Mouse (Mus musculus): ENCODE measurements around the gene Ipmk. TPM values are rescaled to one million over a fixed set of nuclear protein-coding genes. Genes with fewer than 3 reads are reported as not detected.

Ipmk gene
- 10 to 100 TPM; 14.4 to 14.6 TPM for total RNA-seq (2021)
- long read RNA-seq, experiment 1, full-length matches to known transcripts: 6 of 9 reads
- long read RNA-seq, experiment 1, partial matches to known transcripts: 0 of 9 reads
- long read RNA-seq, experiment 1, other reads (novel, unspliced or antisense): 3 of 9 reads
- long read RNA-seq, experiment 2, full-length matches to known transcripts: 8 of 9 reads
- long read RNA-seq, experiment 2, partial matches to known transcripts: 0 of 9 reads
- long read RNA-seq, experiment 2, other reads (novel, unspliced or antisense): 1 of 9 reads

DNA sequence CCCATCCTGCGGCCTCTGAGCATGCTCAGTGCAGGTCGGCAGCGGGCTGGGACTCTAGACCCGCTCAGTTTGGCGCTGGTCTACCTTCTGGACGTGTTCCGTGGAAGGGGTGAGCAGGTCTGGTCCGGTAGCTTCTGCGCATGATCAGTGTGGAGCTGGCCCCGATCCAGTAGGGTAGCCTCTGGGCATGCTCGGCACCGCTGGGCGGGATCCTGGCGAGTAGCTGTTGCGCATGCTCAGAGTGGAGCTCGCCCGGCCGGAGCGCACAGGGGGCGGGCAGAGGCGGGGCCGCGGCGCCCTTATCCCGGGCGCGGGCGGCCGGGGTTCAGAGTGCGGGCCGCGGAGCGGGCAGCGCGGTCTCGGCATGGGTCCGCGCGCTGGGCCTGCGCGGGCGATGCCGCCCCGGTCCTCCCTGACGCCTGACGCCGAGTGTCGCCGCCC is at the start of gene Ipmk:
TSS of gene Ipmk (plus strand) at position 255 of the 441 bp plus-strand sequence.
- peak; percentile 100 for DNase-seq
- intact Hi-C loops (cut with DNase I): no loop called here

DNA sequence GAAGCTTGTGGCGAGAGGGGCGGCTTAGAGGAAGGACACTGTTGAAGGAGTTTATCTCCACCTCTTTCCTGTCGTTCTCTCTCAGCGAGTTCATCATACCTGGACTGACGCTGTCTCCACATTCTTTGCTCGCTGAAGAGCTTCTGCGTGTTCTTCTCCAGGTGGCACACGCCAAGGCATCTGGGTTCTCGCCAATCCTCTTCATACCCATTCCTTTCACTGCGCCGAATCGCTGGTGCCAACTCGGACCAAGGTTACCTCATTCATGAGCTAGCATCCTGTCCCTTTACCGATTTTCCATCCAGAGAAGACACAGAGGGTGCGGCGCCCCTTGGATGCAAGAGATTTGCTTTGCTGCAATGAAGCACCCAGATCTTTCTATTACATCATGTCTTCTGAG is 47.4 kb upstream of the Ipmk start:
- intact Hi-C loops (cut with DNase I): no loop called here
- no peak for DNase-seq

GRCm38 (mm10) chr10:71302490-71302889 is 45.1 kb upstream of the Ipmk start:
- intact Hi-C loops (cut with DNase I): no loop called here
- no peak for DNase-seq

DNA sequence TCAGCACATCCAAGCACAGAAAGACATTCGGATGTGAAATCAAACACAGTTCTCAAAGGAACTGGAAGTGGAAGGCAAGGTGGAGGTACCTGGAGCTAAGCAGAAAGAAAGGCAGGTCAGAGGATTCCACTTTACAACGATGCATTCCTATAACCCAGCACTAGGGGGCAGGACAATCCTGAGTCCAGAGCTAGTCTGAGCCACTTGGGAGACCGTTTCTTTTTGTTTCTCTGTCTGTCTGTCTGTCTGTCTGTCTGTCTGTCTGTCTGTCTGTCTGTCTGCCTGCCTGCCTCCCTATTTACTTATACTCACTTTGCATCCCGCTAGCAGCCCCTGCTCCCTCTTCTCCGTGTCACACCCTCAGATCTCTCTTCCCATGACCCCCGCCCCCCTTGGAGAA is 41.4 kb upstream of the Ipmk start:
- peak in 1 of 2 experiments; percentile 48 for DNase-seq
- intact Hi-C loops (cut with DNase I): no loop called here

DNA sequence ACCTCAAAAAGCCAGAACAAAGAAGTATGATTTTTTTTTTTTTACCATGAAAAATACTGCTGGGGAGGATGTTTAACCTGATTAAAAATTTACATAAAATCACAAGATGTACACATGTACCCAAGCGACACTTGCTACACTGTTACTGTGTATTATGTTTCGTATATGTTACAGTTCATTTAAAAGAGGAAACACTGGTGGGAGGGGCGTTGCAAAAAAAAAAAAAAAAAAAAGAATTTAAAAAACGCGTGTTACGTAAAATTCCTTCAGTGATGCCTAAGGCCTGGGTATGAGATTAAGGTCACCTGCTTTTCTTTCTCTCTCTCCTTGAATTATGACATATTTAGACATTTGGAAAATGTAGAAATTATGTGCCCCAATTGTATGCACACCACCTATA is 40.8 kb upstream of the Ipmk start:
- DNase-seq: no peak
- intact Hi-C loops (cut with DNase I): no loop called here

DNA sequence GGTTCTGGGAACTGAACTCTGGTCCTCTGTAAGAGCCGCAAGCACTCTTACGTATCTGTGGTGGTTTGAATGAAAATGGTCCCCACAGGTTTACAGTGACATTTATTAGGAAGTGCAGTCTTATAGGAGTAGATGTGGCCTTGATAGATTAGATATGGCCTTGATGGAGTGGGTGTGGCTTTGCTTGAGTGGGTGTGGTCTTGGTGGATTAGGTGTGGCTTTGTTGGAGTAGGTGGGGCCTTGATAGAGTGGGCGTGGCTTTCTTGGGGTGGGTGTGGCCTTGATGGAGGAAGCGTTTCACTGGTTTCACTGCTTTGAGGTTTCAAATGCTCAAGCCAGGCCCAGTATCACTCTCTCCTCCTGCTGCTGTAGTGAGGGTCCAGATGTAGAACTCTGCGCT is 39.4 kb upstream of the Ipmk start:
- DNase-seq: no peak
- intact Hi-C loops (cut with DNase I): no loop called here

DNA sequence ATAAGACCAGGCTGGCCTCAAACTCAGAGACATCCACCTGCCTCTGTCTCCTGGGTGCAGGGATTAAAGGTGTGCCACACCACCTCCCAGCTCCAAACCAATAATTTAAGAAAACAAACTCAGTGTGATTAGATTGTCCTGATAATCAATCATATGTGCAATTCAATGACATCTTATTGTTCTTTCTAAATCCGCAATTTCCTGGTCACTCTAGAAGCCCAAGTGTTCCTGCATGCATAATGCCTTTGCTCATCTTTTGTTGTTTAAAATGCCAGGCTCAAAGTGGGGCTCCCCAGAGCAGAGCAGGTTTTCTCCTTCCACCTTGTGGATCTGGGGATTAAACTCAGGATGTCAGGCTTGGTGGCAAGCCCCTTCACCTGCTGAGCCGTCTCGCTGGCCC is 37.3 kb upstream of the Ipmk start:
- DNase-seq: no peak
- intact Hi-C loops (cut with DNase I): no loop called here

- DNase-seq: no peak
Measured at GRCm38 (mm10) chr10:71314596-71314995, 33.0 kb upstream of the Ipmk start.

DNA sequence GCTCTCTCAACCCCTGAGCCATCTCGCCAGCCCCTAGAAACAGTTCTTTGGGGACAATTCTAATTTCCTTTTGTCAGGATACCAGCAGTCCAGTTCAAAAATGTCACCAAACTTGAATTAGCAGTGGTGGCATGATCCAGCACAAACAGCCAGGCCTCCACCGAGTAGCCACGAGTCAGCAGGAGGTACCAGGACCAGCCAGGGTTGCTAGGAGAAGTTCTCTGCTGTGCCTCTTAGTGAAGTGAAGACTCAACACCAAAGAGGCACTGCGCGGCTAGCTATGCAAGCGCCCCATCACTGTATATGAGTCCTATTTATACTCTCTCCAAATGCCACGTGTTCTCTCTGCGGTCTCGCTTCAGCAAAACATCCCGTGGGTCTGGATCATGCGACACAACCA is 31.5 kb upstream of the Ipmk start:
- DNase-seq: no peak
- intact Hi-C loops (cut with DNase I): no loop called here

More at GRCm38 (mm10) chr10:71314596-71314995, 33.0 kb upstream of the Ipmk start:
- intact Hi-C loops (cut with DNase I): no loop called here

DNA sequence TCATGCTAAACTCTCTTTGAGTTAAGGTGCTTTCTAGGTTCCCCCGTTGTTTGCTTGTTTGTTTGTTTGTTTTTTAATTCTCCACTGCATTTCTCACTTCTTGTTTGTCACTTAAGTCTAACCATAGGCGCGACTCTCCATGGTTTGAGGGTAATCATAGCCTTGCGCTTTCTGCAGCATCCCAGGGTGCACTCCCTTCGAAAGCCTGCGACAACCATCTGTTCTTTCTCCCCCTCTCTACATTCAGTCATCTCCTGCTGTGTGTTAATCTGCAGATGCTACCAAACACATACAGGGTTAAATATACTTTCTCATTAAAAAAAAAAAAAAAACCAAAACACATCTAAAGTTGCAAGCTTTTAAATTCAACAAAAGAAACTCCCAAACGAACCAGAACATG is 31.1 kb upstream of the Ipmk start:
- no peak for DNase-seq
- intact Hi-C loops (cut with DNase I): no loop called here

GRCm38 (mm10) chr10:71323669-71324068 is 23.9 kb upstream of the Ipmk start:
- intact Hi-C loops (cut with DNase I): no loop called here
- no peak for DNase-seq

GRCm38 (mm10) chr10:71326123-71326522 is 21.4 kb upstream of the Ipmk start:
- intact Hi-C loops (cut with DNase I): no loop called here
- no peak for DNase-seq

GRCm38 (mm10) chr10:71326789-71327188 is 20.8 kb upstream of the Ipmk start:
- DNase-seq: peak; percentile 71 to 81
- intact Hi-C loops (cut with DNase I): loop anchor here (1.0 kb wide), 1 partner anchor 75 kb away; no protein-coding TSS in a partner anchor

GRCm38 (mm10) chr10:71327386-71327785 is 20.2 kb upstream of the Ipmk start:
- intact Hi-C loops (cut with DNase I): loop anchor here (1.0 kb wide), 1 partner anchor 74 kb away; no protein-coding TSS in a partner anchor
- no peak for DNase-seq

GRCm38 (mm10) chr10:71328382-71328781 is 19.2 kb upstream of the Ipmk start:
- no peak for DNase-seq
- intact Hi-C loops (cut with DNase I): no loop called here

DNA sequence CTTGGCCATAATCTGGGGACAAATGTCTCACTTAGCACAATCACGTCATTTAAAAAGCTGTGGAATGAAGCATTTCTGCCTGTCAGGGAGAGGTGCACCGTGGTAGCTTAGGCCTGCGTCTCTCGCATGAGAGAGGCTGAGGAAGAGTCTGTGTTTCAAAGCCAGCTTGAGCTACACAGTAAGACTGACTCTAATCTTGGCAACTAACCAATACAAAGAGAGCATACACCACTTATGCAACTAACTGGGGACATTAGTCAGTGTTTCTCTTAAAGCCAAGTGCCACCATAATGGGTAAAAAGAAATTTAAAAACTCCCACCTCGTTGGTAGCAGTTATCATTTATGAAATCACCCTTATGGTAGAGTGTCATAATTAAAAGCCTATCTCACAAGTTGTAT is 18.7 kb upstream of the Ipmk start:
- DNase-seq: no peak
- intact Hi-C loops (cut with DNase I): no loop called here

GRCm38 (mm10) chr10:71329295-71329694 is 18.3 kb upstream of the Ipmk start:
- DNase-seq: no peak
- intact Hi-C loops (cut with DNase I): no loop called here

GRCm38 (mm10) chr10:71330070-71330469 is 17.5 kb upstream of the Ipmk start:
- intact Hi-C loops (cut with DNase I): no loop called here
- no peak for DNase-seq

DNA sequence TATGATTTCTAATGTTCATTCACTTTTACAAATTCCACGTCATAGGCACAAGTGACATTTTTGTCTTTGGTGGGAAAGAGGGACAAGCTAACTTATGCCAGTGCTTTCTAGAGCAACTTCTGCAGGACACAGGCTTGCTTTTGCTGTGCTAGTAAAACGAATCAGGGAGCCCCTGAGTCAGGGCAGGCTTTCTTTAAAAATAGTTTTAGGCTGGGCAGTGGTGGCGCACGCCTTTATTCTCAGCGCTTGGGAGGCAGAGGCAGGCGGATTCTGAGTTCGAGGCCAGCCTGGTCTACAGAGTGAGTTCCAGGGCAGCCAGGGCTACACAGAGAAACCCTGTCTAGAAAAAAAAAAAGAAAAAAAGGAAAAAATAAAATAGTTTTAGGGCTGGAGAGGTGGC is 15.7 kb upstream of the Ipmk start:
- intact Hi-C loops (cut with DNase I): no loop called here
- no peak for DNase-seq

GRCm38 (mm10) chr10:71332376-71332775 is 15.2 kb upstream of the Ipmk start:
- intact Hi-C loops (cut with DNase I): no loop called here

GRCm38 (mm10) chr10:71332859-71333258 is 14.7 kb upstream of the Ipmk start:
- no peak for DNase-seq
- intact Hi-C loops (cut with DNase I): no loop called here

More at GRCm38 (mm10) chr10:71332376-71332775, 15.2 kb upstream of the Ipmk start:
- DNase-seq: no peak

- intact Hi-C loops (cut with DNase I): no loop called here
- no peak for DNase-seq
Measured at GRCm38 (mm10) chr10:71337733-71338132, 9.8 kb upstream of the Ipmk start.

All from heart, postnatal 14 days (tissue).